Mouse (Mus musculus) embryonic fibroblast, embryonic 13.5 days (primary cell): ENCODE measurements around the gene Bicra.

Experiments used
- CTCF ChIP-seq: IDR thresholded peaks from 2 replicates; pipeline ENCODE4 v1.5.1; 2011; ENCODE audit warnings: mild to moderate bottlenecking, control low read depth, low read length, moderate library complexity, borderline replicate concordance; ENCODE audit not compliant: insufficient read depth
- POLR2A ChIP-seq: IDR thresholded peaks from 2 replicates; pipeline ENCODE4 v1.6.1; 2011; ENCODE audit warnings: low read depth, mild to moderate bottlenecking, control low read depth, low read length, moderate library complexity

DNA sequence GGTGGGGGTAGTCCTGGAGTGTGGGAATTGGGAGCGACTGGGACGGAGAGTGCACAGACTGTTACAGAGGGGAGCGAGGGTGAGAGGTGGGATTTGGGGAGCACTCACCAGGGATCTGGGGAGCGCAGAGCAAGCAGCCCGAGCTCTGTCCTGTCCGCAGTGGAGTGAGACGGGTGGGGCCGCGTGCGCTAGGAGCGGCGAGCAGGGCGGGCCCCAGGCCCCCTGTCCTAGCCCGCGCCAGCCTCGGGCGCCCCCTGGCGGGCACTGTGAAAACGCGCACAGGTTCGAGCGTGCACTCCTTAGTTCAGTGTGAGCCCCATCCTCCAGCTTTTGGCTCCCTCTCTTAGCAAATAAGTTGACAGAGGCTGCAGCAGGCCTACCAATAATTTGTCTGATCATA is 80.4 kb downstream of the Bicra start, which contains the start of gene Ehd2:
- TF ChIP-seq POLR2A (peak; percentile 96), CTCF (peak; percentile 79)
